Comparison of ENCODE assay signal across 8 mouse cellular contexts in genomic region chr4:130171951-130172765, GRCm38 (mm10). TPM values are rescaled to one million over a fixed set of nuclear protein-coding genes. Genes with fewer than 3 reads are reported as not detected.
DNase-seq lines count a peak whose midpoint lies in the region; ATAC-seq and TF ChIP-seq lines count a peak whose summit lies in the region.

No protein-coding gene starts in this region.

- 0 out of 2 replicates have a peak, but pooled peaks have one; percentile 2 for ATAC-seq in heart, embryonic 13.5 days (ENCODE audit: extremely low read depth, insufficient number of reproducible peaks, low FRiP score, low TSS enrichment)
- no peak for ATAC-seq in stomach, embryonic 14.5 days (ENCODE audit: insufficient number of reproducible peaks, insufficient read depth, low FRiP score, low read depth)

- TF ChIP-seq CTCF in spleen, adult 2 months (IDR thresholded peaks at IDR 0.05; ENCODE audit: extremely low read depth, insufficient read depth, insufficient read length, insufficient replicate concordance) = no peak

- no peaks in the 10 kb centered on the region for H3K9me3 ChIP-seq in heart, embryonic 13.5 days
- no peaks in the 10 kb centered on the region for H3K9me3 ChIP-seq in stomach, embryonic 14.5 days (ENCODE audit: control insufficient read depth, low read depth, low read length)

- DNase-seq in spleen, adult 2 months (ENCODE audit: low read depth in 1 of 2, low spot score in 2 of 2) = no peak
- no peak for DNase-seq in spleen, postnatal 14 days (ENCODE audit: low spot score in 2 of 2)
- peak; percentile 87 to 93 for DNase-seq in kidney, postnatal 4 days
- no peak for DNase-seq in c-Kit-positive CD71-positive TER-119-positive erythroid progenitor cells, embryonic 14.5 days (ENCODE audit: low spot score)
- DNase-seq in layer of hippocampus, adult 18-20 months (ENCODE audit: low spot score in 2 of 2) = no peak
- DNase-seq in left cerebral cortex, adult 11 months (ENCODE audit: low spot score) = no peak

- WGBS in spleen, adult 2 months = 82% methylated on average over 11 of the region's 11 CpGs
- 16% methylated on average over 11 of the region's 11 CpGs for WGBS in heart, embryonic 13.5 days
- WGBS in stomach, embryonic 14.5 days = 33% methylated on average over 11 of the region's 11 CpGs

- TF ChIP-seq POLR2A in spleen, adult 2 months (IDR thresholded peaks at IDR 0.05; ENCODE audit: low read depth, low read length) = no peak

- H3K27me3 ChIP-seq in spleen, adult 2 months (ENCODE audit: control insufficient read depth, insufficient read depth, low read length) = no peaks in the 10 kb centered on the region
- H3K27me3 ChIP-seq in heart, embryonic 13.5 days (replicated peaks) = no peaks in the 10 kb centered on the region
- H3K27me3 ChIP-seq in stomach, embryonic 14.5 days (ENCODE audit: control insufficient read depth, insufficient read depth, low read length) = 0 out of 2 replicates have a peak, but pooled peaks cover 2% of the 10 kb centered on the region

- peak overlapping the region; percentile 75 for H3K4me2 ChIP-seq in heart, embryonic 13.5 days
- H3K4me2 ChIP-seq in stomach, embryonic 14.5 days (replicated peaks; ENCODE audit: low read depth, low read length) = peak overlapping the region; percentile 21; the same call in 1 of the 2 replicates

- H3K27ac ChIP-seq in spleen, adult 2 months (ENCODE audit: insufficient read depth, low read length) = peak overlapping the region; percentile 45; the same call in 1 of the 2 replicates
- H3K27ac ChIP-seq in heart, embryonic 13.5 days (replicated peaks) = peak overlapping the region; percentile 86
- peak overlapping the region; percentile 66 for H3K27ac ChIP-seq in stomach, embryonic 14.5 days (ENCODE audit: low read length)

- H3K9ac ChIP-seq in heart, embryonic 13.5 days = peak overlapping the region; percentile 48
- H3K9ac ChIP-seq in stomach, embryonic 14.5 days (replicated peaks; ENCODE audit: low read depth, low read length) = no peak overlapping the region

- H3K4me1 ChIP-seq in spleen, adult 2 months (ENCODE audit: control insufficient read depth, insufficient read depth, insufficient read length) = no peaks in the 10 kb centered on the region
- H3K4me1 ChIP-seq in heart, embryonic 13.5 days = peaks cover 99% of the 10 kb centered on the region
- peaks cover 48% of the 10 kb centered on the region for H3K4me1 ChIP-seq in stomach, embryonic 14.5 days (ENCODE audit: control insufficient read depth, insufficient read depth, low read length)

- H3K36me3 ChIP-seq in spleen, adult 2 months (ENCODE audit: control insufficient read depth, insufficient read depth, low read length) = no peaks in the 10 kb centered on the region
- H3K36me3 ChIP-seq in heart, embryonic 13.5 days = peaks cover 11% of the 10 kb centered on the region
- H3K36me3 ChIP-seq in stomach, embryonic 14.5 days (ENCODE audit: control insufficient read depth, insufficient read depth, low read length) = no peaks in the 10 kb centered on the region

- H3K4me3 ChIP-seq in spleen, adult 2 months (ENCODE audit: extremely low read depth, insufficient read depth, insufficient read length) = no peak overlapping the region
- peak overlapping the region; percentile 24 for H3K4me3 ChIP-seq in heart, embryonic 13.5 days
- no peak overlapping the region for H3K4me3 ChIP-seq in stomach, embryonic 14.5 days (ENCODE audit: low read depth, low read length)

RNA-seq across cellular contexts. Expression of gene Tinagl1, which starts 2.8 kb away (rescaled TPM):
- polyA plus RNA-seq in spleen, adult 2 months (2012; rRNA removed) = 115 and 141 TPM in 2 replicates
- polyA plus RNA-seq in heart, embryonic 13.5 days (2015; fragmentation: Nextera tagmentation; extraction: Ambion mirVana) = 47.4 and 53.0 TPM in 2 replicates
- polyA plus RNA-seq in stomach, embryonic 14.5 days (2014; fragmentation: Nextera tagmentation; extraction: Ambion mirVana) = 22.1 and 29.2 TPM in 2 replicates
- 10 to 100 TPM; 12.5 to 15.9 TPM for total RNA-seq in layer of hippocampus, adult 18-20 months (2021)

RNA-seq across cellular contexts. Expression of gene Hcrtr1, which starts 33.0 kb away (rescaled TPM):
- polyA plus RNA-seq in spleen, adult 2 months (2012; rRNA removed) = 0.48 and 0.67 TPM in 2 replicates
- 0.32 TPM in 1 of 2 replicates, not detected in the other for polyA plus RNA-seq in heart, embryonic 13.5 days (2015; fragmentation: Nextera tagmentation; extraction: Ambion mirVana)
- 0.26 and 0.41 TPM in 2 replicates for polyA plus RNA-seq in stomach, embryonic 14.5 days (2014; fragmentation: Nextera tagmentation; extraction: Ambion mirVana)
- 1 to 10 TPM; 1.6 to 2.3 TPM for total RNA-seq in layer of hippocampus, adult 18-20 months (2021)

RNA-seq across cellular contexts. Expression of gene Gm853, which starts 50.0 kb away (rescaled TPM):
- polyA plus RNA-seq in spleen, adult 2 months (2012; rRNA removed) = not detected in 2 replicates
- polyA plus RNA-seq in heart, embryonic 13.5 days (2015; fragmentation: Nextera tagmentation; extraction: Ambion mirVana) = not detected in 2 replicates
- polyA plus RNA-seq in stomach, embryonic 14.5 days (2014; fragmentation: Nextera tagmentation; extraction: Ambion mirVana) = not detected in 2 replicates
- not detected for total RNA-seq in layer of hippocampus, adult 18-20 months (2021)

Comparison
In these comparisons a context has a peak if more than half of its experiments do, and no peak if none do; other contexts are left out.
1. DNase-seq: peak in kidney, postnatal 4 days (2 of 2); none in spleen, adult 2 months (0 of 2), spleen, postnatal 14 days (0 of 2), c-Kit-positive CD71-positive TER-119-positive erythroid progenitor cells, embryonic 14.5 days (single experiment), layer of hippocampus, adult 18-20 months (0 of 2) and left cerebral cortex, adult 11 months (single experiment).
2. Peak in every context shown above with its lines, with median percentiles within 50 percentile points of each other: H3K27ac ChIP-seq.